Mouse (Mus musculus): ENCODE data around the gene Rgma. TPM values are rescaled to one million over a fixed set of nuclear protein-coding genes. Genes with fewer than 3 reads are reported as not detected.
A peak's percentile ranks its signal among the peaks of the same experiment; 100 is the strongest.

Gene Rgma
- polyA plus RNA-seq, 1 experiment from 2014 or later: 42.3 TPM

DNA sequence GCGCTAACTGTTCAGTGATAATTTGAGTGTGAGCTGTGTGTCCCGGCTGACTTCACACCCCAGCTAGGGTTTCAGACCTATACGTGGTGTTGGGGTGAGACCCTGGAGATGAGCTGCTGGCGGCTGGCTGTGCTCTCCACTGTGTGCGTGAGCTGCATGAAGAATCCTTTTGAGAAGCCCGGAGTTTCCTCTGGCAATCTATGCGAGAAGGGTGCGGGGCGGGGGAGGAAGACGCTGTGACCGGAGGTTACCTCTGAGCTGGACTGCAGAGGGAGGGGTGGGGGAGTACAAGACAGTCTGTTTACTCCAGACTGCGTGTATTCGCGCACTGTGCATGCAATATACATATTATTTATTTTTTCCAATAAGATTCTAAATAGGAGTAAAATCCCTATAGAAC lies 582 bp upstream of the Rgma start:
- Histone ChIP-seq H3K4me3 (replicated peaks) (peak overlapping the region; percentile 86), H3K27ac (peak overlapping the region; percentile 95), H3K4me1 (peaks cover 56% of the 10 kb centered on the region), H3K9me3 (no peaks in the 10 kb centered on the region), H3K4me2 (peak overlapping the region; percentile 92), H3K27me3 (peaks cover 33% of the 10 kb centered on the region), H3K36me3 (replicated peaks) (no peaks in the 10 kb centered on the region), H3K9ac (peak overlapping the region; percentile 94)
- WGBS: under 1% methylated on average over 14 of the region's 14 CpGs
- peak; percentile 76 for ATAC-seq (ENCODE audit: low FRiP score)

GRCm38 (mm10) chr7:73376101-73377001 lies 1.0 kb downstream of the Rgma start:
- H3K36me3 ChIP-seq (replicated peaks): no peaks in the 10 kb centered on the region; the same call in 1 of the 2 replicates
- H3K4me3 ChIP-seq (replicated peaks): peak overlapping the region; percentile 86
- peaks cover 24% of the 10 kb centered on the region for H3K27me3 ChIP-seq
- WGBS: under 1% methylated on average over 39 of the region's 39 CpGs
- peaks cover 71% of the 10 kb centered on the region for H3K4me1 ChIP-seq
- H3K4me2 ChIP-seq: peak overlapping the region; percentile 92
- no peaks in the 10 kb centered on the region for H3K9me3 ChIP-seq
- peak overlapping the region; percentile 95 for H3K27ac ChIP-seq
- ATAC-seq (ENCODE audit: low FRiP score): peak; percentile 30
- H3K9ac ChIP-seq: peak overlapping the region; percentile 94

DNA sequence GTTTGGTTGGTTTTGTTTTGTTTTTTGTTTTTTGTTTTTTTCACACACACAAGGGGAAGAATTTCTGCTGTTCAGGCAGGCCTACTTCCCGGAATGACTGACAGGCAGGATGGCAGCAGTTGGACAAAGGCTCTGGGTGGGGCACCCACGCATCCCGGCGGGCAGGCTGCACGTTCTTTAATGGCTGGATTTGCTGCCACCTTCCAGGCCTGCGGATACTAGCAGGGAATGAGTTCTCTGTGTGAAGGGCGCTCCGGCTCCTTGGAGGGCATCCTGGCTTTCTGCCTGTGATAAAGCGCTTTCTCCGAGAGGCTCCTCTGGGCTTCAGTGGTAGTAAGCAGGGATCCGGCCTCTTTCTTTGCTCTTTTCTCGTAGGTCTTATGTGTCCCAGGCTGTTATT lies 2.0 kb downstream of the Rgma start:
- H3K4me2 ChIP-seq: peak overlapping the region; percentile 92
- H3K9ac ChIP-seq: peak overlapping the region; percentile 94
- H3K4me1 ChIP-seq: peaks cover 71% of the 10 kb centered on the region
- no peak for ATAC-seq (ENCODE audit: low FRiP score)
- peaks cover 14% of the 10 kb centered on the region for H3K27me3 ChIP-seq
- WGBS: 14% methylated on average over 12 of the region's 12 CpGs
- no peaks in the 10 kb centered on the region; the same call in 1 of the 2 replicates for H3K36me3 ChIP-seq (replicated peaks)
- no peaks in the 10 kb centered on the region for H3K9me3 ChIP-seq
- H3K27ac ChIP-seq: peak overlapping the region; percentile 70
- peak overlapping the region; percentile 86 for H3K4me3 ChIP-seq (replicated peaks)

DNA sequence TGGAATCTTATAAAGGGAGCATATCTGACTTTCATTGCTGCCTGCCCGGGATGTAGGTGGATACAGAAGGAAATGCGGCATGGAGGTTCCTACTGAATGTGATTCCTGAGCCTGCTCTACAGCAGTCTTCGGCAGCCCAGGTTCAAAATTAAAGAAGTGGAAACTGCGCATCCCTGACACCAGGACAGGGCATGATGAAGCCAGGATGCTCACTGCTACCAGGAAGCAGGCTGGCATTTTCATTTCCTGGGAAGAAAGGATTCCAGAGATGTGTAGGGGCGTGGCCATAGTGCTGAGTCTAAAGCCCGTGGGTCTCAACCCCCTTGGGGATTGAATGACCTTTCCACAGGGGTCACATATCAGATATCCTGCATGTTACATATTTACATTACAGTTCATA lies 2.7 kb downstream of the Rgma start:
- 62% methylated on average over 6 of the region's 6 CpGs for WGBS
- Histone ChIP-seq H3K27ac (peak overlapping the region; percentile 70; the same call in 1 of the 2 replicates), H3K9ac (peak overlapping the region; percentile 94), H3K4me1 (peaks cover 71% of the 10 kb centered on the region), H3K9me3 (no peaks in the 10 kb centered on the region), H3K27me3 (peaks cover 7% of the 10 kb centered on the region), H3K4me2 (peak overlapping the region; percentile 92), H3K4me3 (replicated peaks) (peak overlapping the region; percentile 86), H3K36me3 (replicated peaks) (no peaks in the 10 kb centered on the region; the same call in 1 of the 2 replicates)
- no peak for ATAC-seq (ENCODE audit: low FRiP score)

GRCm38 (mm10) chr7:73382843-73383242 lies 7.5 kb downstream of the Rgma start:
- WGBS: 80% methylated on average over 7 of the region's 7 CpGs
- H3K4me1 ChIP-seq: peaks cover 74% of the 10 kb centered on the region
- H3K36me3 ChIP-seq (replicated peaks): peaks cover 17% of the 10 kb centered on the region
- no peaks in the 10 kb centered on the region for H3K9me3 ChIP-seq
- ATAC-seq (ENCODE audit: low FRiP score): no peak
- no peak overlapping the region for H3K4me3 ChIP-seq (replicated peaks)
- H3K27me3 ChIP-seq: no peaks in the 10 kb centered on the region
- no peak overlapping the region for H3K9ac ChIP-seq
- H3K4me2 ChIP-seq: no peak overlapping the region
- H3K27ac ChIP-seq: peak overlapping the region; percentile 15; the same call in 1 of the 2 replicates

- 78% methylated on average over 2 of the region's 2 CpGs for WGBS
- no peak overlapping the region for H3K4me3 ChIP-seq (replicated peaks)
- H3K9me3 ChIP-seq: no peaks in the 10 kb centered on the region
- peaks cover 18% of the 10 kb centered on the region for H3K36me3 ChIP-seq (replicated peaks)
- H3K9ac ChIP-seq: no peak overlapping the region
- H3K27ac ChIP-seq: no peak overlapping the region
- H3K27me3 ChIP-seq: no peaks in the 10 kb centered on the region
- no peak overlapping the region for H3K4me2 ChIP-seq
- ATAC-seq (ENCODE audit: low FRiP score): no peak
- H3K4me1 ChIP-seq: peaks cover 66% of the 10 kb centered on the region
These were observed 13.6 kb downstream of the Rgma start for GRCm38 (mm10) chr7:73388866-73389265.

GRCm38 (mm10) chr7:73389419-73389818 lies 14.1 kb downstream of the Rgma start:
- no peaks in the 10 kb centered on the region for H3K9me3 ChIP-seq
- H3K27me3 ChIP-seq: no peaks in the 10 kb centered on the region
- H3K36me3 ChIP-seq (replicated peaks): peaks cover 14% of the 10 kb centered on the region
- H3K9ac ChIP-seq: peak overlapping the region; percentile 33; the same call in 1 of the 2 replicates
- ATAC-seq (ENCODE audit: low FRiP score): no peak
- WGBS: 2% methylated on average over 9 of the region's 9 CpGs
- H3K4me2 ChIP-seq: peak overlapping the region; percentile 85
- H3K27ac ChIP-seq: peak overlapping the region; percentile 93
- peaks cover 72% of the 10 kb centered on the region for H3K4me1 ChIP-seq
- H3K4me3 ChIP-seq (replicated peaks): peak overlapping the region; percentile 80

GRCm38 (mm10) chr7:73389871-73390294 lies 14.6 kb downstream of the Rgma start:
- Histone ChIP-seq H3K4me3 (replicated peaks) (peak overlapping the region; percentile 80), H3K27me3 (no peaks in the 10 kb centered on the region), H3K27ac (peak overlapping the region; percentile 93), H3K9me3 (no peaks in the 10 kb centered on the region), H3K9ac (peak overlapping the region; percentile 89), H3K4me2 (peak overlapping the region; percentile 85), H3K4me1 (peaks cover 76% of the 10 kb centered on the region), H3K36me3 (replicated peaks) (peaks cover 18% of the 10 kb centered on the region)
- WGBS: 1% methylated on average over 15 of the region's 15 CpGs
- ATAC-seq (ENCODE audit: low FRiP score): peak; percentile 30

GRCm38 (mm10) chr7:73390426-73391001 lies 15.2 kb downstream of the Rgma start:
- peak overlapping the region; percentile 80 for H3K4me3 ChIP-seq (replicated peaks)
- ATAC-seq (ENCODE audit: low FRiP score): peak; percentile 28
- H3K4me1 ChIP-seq: peaks cover 77% of the 10 kb centered on the region

GRCm38 (mm10) chr7:73391002-73391517 lies 15.8 kb downstream of the Rgma start:
- peak; percentile 87 for ATAC-seq (ENCODE audit: low FRiP score)
- WGBS: under 1% methylated on average over 30 of the region's 42 CpGs
- peaks cover 77% of the 10 kb centered on the region for H3K4me1 ChIP-seq

More at GRCm38 (mm10) chr7:73390426-73391001, 15.2 kb downstream of the Rgma start:
- Histone ChIP-seq H3K4me2 (peak overlapping the region; percentile 85), H3K27ac (peak overlapping the region; percentile 93), H3K27me3 (no peaks in the 10 kb centered on the region), H3K36me3 (replicated peaks) (peaks cover 22% of the 10 kb centered on the region), H3K9ac (peak overlapping the region; percentile 89), H3K9me3 (no peaks in the 10 kb centered on the region)
- WGBS: 2% methylated on average over 18 of the region's 18 CpGs

DNA sequence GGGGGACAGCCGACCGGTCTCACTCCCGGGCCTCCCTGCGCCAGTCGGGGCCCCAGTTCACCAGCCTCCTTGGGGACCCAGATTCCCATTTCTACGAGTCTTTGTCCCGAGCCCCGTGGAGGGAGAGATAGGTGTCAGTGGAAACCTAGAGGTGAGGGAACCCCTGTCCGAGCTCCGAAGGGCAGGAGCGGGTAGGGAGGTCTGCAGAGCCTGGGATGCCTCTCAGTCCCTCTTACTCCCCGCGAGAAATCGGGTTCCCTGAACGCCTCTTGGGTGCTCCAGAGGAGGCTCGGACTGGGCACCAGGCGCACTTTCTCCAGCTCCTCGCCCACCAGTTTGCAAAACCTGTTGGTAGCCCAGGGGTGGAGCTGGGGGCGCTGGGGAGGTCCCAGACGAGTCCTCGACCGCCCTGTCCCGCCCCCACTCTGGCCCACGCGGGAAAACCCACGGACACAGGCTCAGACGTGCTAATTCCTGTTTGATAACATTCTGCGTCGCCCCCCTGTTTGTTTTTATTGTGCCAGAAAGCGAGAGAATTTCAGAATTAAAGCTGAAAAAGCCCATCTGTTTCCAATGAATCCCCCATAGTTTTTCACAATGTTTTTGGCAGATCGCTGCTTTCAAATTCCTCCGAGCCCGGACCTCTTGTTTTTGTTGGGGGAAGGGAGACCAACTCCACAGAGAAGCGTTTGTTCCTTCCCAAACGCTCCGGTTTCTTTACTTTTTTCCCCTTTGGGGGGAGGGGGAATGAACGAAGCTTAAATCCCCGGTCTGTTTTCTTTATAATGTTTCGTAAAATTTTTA lies 16.4 kb downstream of the Rgma start:
- H3K4me2 ChIP-seq: peak overlapping the region; percentile 85
- H3K4me3 ChIP-seq (replicated peaks): peak overlapping the region; percentile 80
- peaks cover 77% of the 10 kb centered on the region for H3K4me1 ChIP-seq
- no peaks in the 10 kb centered on the region for H3K9me3 ChIP-seq
- under 1% methylated on average over 39 of the region's 39 CpGs for WGBS
- H3K27ac ChIP-seq: peak overlapping the region; percentile 93
- ATAC-seq (ENCODE audit: low FRiP score): peak; percentile 4; the same call in 1 of the 2 replicates
- no peaks in the 10 kb centered on the region for H3K27me3 ChIP-seq
- H3K36me3 ChIP-seq (replicated peaks): peaks cover 25% of the 10 kb centered on the region
- H3K9ac ChIP-seq: peak overlapping the region; percentile 89

More at GRCm38 (mm10) chr7:73391002-73391517, 15.8 kb downstream of the Rgma start:
- no peaks in the 10 kb centered on the region for H3K27me3 ChIP-seq
- H3K4me2 ChIP-seq: peak overlapping the region; percentile 85
- peaks cover 22% of the 10 kb centered on the region for H3K36me3 ChIP-seq (replicated peaks)
- H3K9me3 ChIP-seq: no peaks in the 10 kb centered on the region
- peak overlapping the region; percentile 93 for H3K27ac ChIP-seq
- H3K9ac ChIP-seq: peak overlapping the region; percentile 89
- H3K4me3 ChIP-seq (replicated peaks): peak overlapping the region; percentile 80
